Mouse (Mus musculus): Measurements from ENCODE around the gene Tbx1. TPM values are rescaled to one million over a fixed set of nuclear protein-coding genes. Genes with fewer than 3 reads are reported as not detected.

Gene Tbx1
- total and polyA plus RNA-seq, 2 experiments from 2014 or later = 0.81 to 1.3 TPM

- Histone ChIP-seq H3K27ac (ENCODE audit: low read depth, low read length) (no peak overlapping the region), H3K27me3 (ENCODE audit: insufficient read depth, low read length) (peaks cover 8% of the 10 kb centered on the region), H3K9me3 (ENCODE audit: low read length) (no peaks in the 10 kb centered on the region), H3K36me3 (ENCODE audit: insufficient read depth, low read length) (no peaks in the 10 kb centered on the region), H3K9ac (replicated peaks; ENCODE audit: low read length, poor library complexity, severe bottlenecking) (no peak overlapping the region), H3K4me3 (ENCODE audit: low read depth, low read length) (no peak overlapping the region), H3K4me1 (ENCODE audit: insufficient read depth, low read length) (no peaks in the 10 kb centered on the region), H3K4me2 (ENCODE audit: low read depth, low read length, poor library complexity, severe bottlenecking) (no peak overlapping the region)
- no peak for TF ChIP-seq CTCF (IDR thresholded peaks at IDR 0.05)
- DNase-seq (ENCODE audit: low spot score) = no peak
- ATAC-seq (ENCODE audit: low FRiP score) = no peak
- WGBS = 91% methylated on average over 3 of the region's 3 CpGs
Measured at GRCm38 (mm10) chr16:18598006-18598405, 7.5 kb upstream of the Tbx1 start.

DNA sequence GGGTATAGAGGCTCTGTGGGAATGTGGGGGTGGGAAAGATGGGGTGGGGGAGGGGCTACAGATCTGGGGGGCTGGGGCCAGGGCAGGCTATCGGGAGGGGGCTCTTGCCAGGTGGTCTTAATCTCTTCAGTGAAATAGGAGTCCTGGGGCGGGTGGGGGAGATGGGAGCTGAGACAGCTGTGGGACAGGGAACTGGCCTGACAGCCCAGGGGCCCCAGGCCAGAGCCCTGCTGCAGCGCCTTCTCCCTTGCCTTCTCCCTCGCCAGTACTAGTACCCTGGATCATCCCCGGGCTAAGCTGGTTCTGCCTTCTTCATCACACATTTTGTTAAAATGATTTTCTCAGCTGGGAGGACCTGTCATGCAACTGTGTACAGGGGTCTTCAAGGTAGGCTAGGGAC is 5.8 kb upstream of the Tbx1 start:
- no peak overlapping the region for H3K9ac ChIP-seq (replicated peaks; ENCODE audit: low read length, poor library complexity, severe bottlenecking)
- H3K4me2 ChIP-seq (ENCODE audit: low read depth, low read length, poor library complexity, severe bottlenecking) = no peak overlapping the region
- no peak for TF ChIP-seq CTCF (IDR thresholded peaks at IDR 0.05)

GRCm38 (mm10) chr16:18593930-18594329 is 3.5 kb upstream of the Tbx1 start:
- 75% methylated on average over 2 of the region's 2 CpGs for WGBS
- no peak for TF ChIP-seq CTCF (IDR thresholded peaks at IDR 0.05)
- no peaks in the 10 kb centered on the region for H3K9me3 ChIP-seq (ENCODE audit: low read length)
- no peak overlapping the region for H3K27ac ChIP-seq (ENCODE audit: low read depth, low read length)
- DNase-seq (ENCODE audit: low spot score) (no peak), ATAC-seq (ENCODE audit: low FRiP score) (no peak)
- H3K4me1 ChIP-seq (ENCODE audit: insufficient read depth, low read length) = 0 out of 2 replicates have a peak, but pooled peaks cover 7% of the 10 kb centered on the region
- no peaks in the 10 kb centered on the region for H3K36me3 ChIP-seq (ENCODE audit: insufficient read depth, low read length)
- no peak overlapping the region for H3K4me2 ChIP-seq (ENCODE audit: low read depth, low read length, poor library complexity, severe bottlenecking)
- H3K4me3 ChIP-seq (ENCODE audit: low read depth, low read length) = no peak overlapping the region
- no peak overlapping the region for H3K9ac ChIP-seq (replicated peaks; ENCODE audit: low read length, poor library complexity, severe bottlenecking)
- H3K27me3 ChIP-seq (ENCODE audit: insufficient read depth, low read length) = peaks cover 42% of the 10 kb centered on the region

More for the DNA sequence above, 5.8 kb upstream of the Tbx1 start:
- Histone ChIP-seq H3K27me3 (ENCODE audit: insufficient read depth, low read length) (peaks cover 20% of the 10 kb centered on the region), H3K4me3 (ENCODE audit: low read depth, low read length) (no peak overlapping the region), H3K36me3 (ENCODE audit: insufficient read depth, low read length) (no peaks in the 10 kb centered on the region), H3K4me1 (ENCODE audit: insufficient read depth, low read length) (0 out of 2 replicates have a peak, but pooled peaks cover 2% of the 10 kb centered on the region), H3K27ac (ENCODE audit: low read depth, low read length) (no peak overlapping the region), H3K9me3 (ENCODE audit: low read length) (no peaks in the 10 kb centered on the region)
- ATAC-seq (ENCODE audit: low FRiP score) (no peak), DNase-seq (ENCODE audit: low spot score) (no peak)
- WGBS = 45% methylated on average over 5 of the region's 5 CpGs

- Histone ChIP-seq H3K9ac (replicated peaks; ENCODE audit: low read length, poor library complexity, severe bottlenecking) (no peak overlapping the region), H3K4me2 (ENCODE audit: low read depth, low read length, poor library complexity, severe bottlenecking) (peak overlapping the region; percentile 22), H3K36me3 (ENCODE audit: insufficient read depth, low read length) (no peaks in the 10 kb centered on the region), H3K27me3 (ENCODE audit: insufficient read depth, low read length) (peaks cover 58% of the 10 kb centered on the region), H3K27ac (ENCODE audit: low read depth, low read length) (no peak overlapping the region), H3K4me1 (ENCODE audit: insufficient read depth, low read length) (peaks cover 11% of the 10 kb centered on the region; the same call in 1 of the 2 replicates), H3K9me3 (ENCODE audit: low read length) (no peaks in the 10 kb centered on the region), H3K4me3 (ENCODE audit: low read depth, low read length) (peak overlapping the region; percentile 16; the same call in 1 of the 2 replicates)
- 2% methylated on average over 59 of the region's 59 CpGs for WGBS
- ATAC-seq (ENCODE audit: low FRiP score) (peak; percentile 32; the same call in 1 of the 2 replicates), DNase-seq (ENCODE audit: low spot score) (no peak)
- peak; percentile 43 for TF ChIP-seq CTCF (IDR thresholded peaks at IDR 0.05)
Measured at GRCm38 (mm10) chr16:18591047-18592018, 862 bp upstream of the Tbx1 start.

DNA sequence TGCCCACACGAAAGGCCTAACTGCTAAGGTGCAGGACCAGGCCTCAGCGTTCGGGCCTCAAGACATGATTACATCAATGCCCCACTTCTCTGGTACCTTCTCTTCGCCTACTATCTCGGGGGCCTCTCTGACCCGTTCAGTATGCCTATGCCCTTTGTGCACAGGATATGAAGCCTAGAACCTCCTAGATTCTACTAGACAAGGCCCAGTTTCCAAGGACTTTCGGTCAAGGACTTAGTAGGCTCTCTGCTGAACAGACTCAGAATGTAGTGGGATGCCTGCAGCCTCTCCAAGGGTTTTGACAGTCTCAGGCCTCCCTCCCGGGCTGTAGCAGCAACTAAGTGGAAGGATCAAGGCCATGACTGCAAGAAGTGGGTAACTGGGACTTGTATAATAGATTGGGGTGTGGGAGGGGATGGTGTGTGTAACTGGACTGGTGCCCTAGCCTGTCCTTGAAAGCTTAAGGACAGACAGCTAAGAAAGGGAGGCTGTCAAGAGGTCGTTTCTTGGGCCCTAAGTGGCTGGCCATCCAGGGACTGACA is 1.3 kb downstream of the Tbx1 start:
- Histone ChIP-seq H3K4me2 (ENCODE audit: low read depth, low read length, poor library complexity, severe bottlenecking) (no peak overlapping the region), H3K4me1 (ENCODE audit: insufficient read depth, low read length) (peaks cover 11% of the 10 kb centered on the region; the same call in 1 of the 2 replicates), H3K9ac (replicated peaks; ENCODE audit: low read length, poor library complexity, severe bottlenecking) (no peak overlapping the region), H3K36me3 (ENCODE audit: insufficient read depth, low read length) (no peaks in the 10 kb centered on the region), H3K9me3 (ENCODE audit: low read length) (no peaks in the 10 kb centered on the region), H3K27ac (ENCODE audit: low read depth, low read length) (no peak overlapping the region), H3K4me3 (ENCODE audit: low read depth, low read length) (no peak overlapping the region), H3K27me3 (ENCODE audit: insufficient read depth, low read length) (peaks cover 79% of the 10 kb centered on the region)
- 32% methylated on average over 9 of the region's 9 CpGs for WGBS
- ATAC-seq (ENCODE audit: low FRiP score) (no peak), DNase-seq (ENCODE audit: low spot score) (no peak)
- TF ChIP-seq CTCF (IDR thresholded peaks at IDR 0.05) = no peak

GRCm38 (mm10) chr16:18588738-18589055 is 1.8 kb downstream of the Tbx1 start:
- WGBS = 10% methylated on average over 31 of the region's 31 CpGs
- no peak for DNase-seq (ENCODE audit: low spot score)
- ATAC-seq (ENCODE audit: low FRiP score) = no peak
- H3K4me1 ChIP-seq (ENCODE audit: insufficient read depth, low read length) = peaks cover 11% of the 10 kb centered on the region; the same call in 1 of the 2 replicates
- peaks cover 80% of the 10 kb centered on the region for H3K27me3 ChIP-seq (ENCODE audit: insufficient read depth, low read length)
- no peak overlapping the region for H3K4me2 ChIP-seq (ENCODE audit: low read depth, low read length, poor library complexity, severe bottlenecking)
- H3K27ac ChIP-seq (ENCODE audit: low read depth, low read length) = no peak overlapping the region
- no peak for TF ChIP-seq CTCF (IDR thresholded peaks at IDR 0.05)
- no peak overlapping the region for H3K4me3 ChIP-seq (ENCODE audit: low read depth, low read length)
- H3K9me3 ChIP-seq (ENCODE audit: low read length) = no peaks in the 10 kb centered on the region
- H3K9ac ChIP-seq (replicated peaks; ENCODE audit: low read length, poor library complexity, severe bottlenecking) = no peak overlapping the region
- H3K36me3 ChIP-seq (ENCODE audit: insufficient read depth, low read length) = no peaks in the 10 kb centered on the region
